In genomic region chr3:60396971-60397370, GRCm38 (mm10) we compare ENCODE assay signal across 17 mouse cellular contexts.
DNase-seq lines count a peak whose midpoint lies in the region; ATAC-seq lines count a peak whose summit lies in the region.
"Had no signal": no experiment of that assay in that cellular context is flagged by ENCODE, and none has a peak within 500 bp of the region (broad histone marks: within the 10 kb centered on the region; RNA-seq: fewer than 3 reads in every experiment).

No protein-coding gene starts in this region.

- DNase-seq in heart, adult 9 months (ENCODE audit: low spot score in 2 of 2): no peak
- DNase-seq in layer of hippocampus, postnatal 36 days: no peak
- DNase-seq: adrenal gland, adult 2 months; adrenal gland, adult 8-10 months; adrenal gland, postnatal 10 days; adrenal gland, postnatal 14 days; adrenal gland, postnatal 25 days; adrenal gland, postnatal 36 days; B cell, adult 2 months; cerebellum, adult 11 months; cerebellum, adult 11-12 months; cerebellum, adult 18-20 months had no signal

- peak; percentile 64 for ATAC-seq in megakaryocyte progenitor cell, adult 5-6 weeks (replicated peaks; ENCODE audit: poor library complexity)
- ATAC-seq in megakaryocyte-erythroid progenitor cell, adult 5-6 weeks (replicated peaks; ENCODE audit: low FRiP score, low TSS enrichment, poor library complexity, severe bottlenecking): peak; percentile 87
- ATAC-seq: activated CD4-positive, CD25-positive, alpha-beta regulatory T cell, adult 4 months; CD4-positive, CD25-positive, alpha-beta regulatory T cell, adult 4 months; Patski had no signal
